Mouse (Mus musculus): ENCODE measurements around the gene Sh3kbp1. TPM values are rescaled to one million over a fixed set of nuclear protein-coding genes. Genes with fewer than 3 reads are reported as not detected.

Sh3kbp1 gene
- total RNA-seq, 2 experiments from 2014 or later, result 50.5 to 52.1 TPM

DNA sequence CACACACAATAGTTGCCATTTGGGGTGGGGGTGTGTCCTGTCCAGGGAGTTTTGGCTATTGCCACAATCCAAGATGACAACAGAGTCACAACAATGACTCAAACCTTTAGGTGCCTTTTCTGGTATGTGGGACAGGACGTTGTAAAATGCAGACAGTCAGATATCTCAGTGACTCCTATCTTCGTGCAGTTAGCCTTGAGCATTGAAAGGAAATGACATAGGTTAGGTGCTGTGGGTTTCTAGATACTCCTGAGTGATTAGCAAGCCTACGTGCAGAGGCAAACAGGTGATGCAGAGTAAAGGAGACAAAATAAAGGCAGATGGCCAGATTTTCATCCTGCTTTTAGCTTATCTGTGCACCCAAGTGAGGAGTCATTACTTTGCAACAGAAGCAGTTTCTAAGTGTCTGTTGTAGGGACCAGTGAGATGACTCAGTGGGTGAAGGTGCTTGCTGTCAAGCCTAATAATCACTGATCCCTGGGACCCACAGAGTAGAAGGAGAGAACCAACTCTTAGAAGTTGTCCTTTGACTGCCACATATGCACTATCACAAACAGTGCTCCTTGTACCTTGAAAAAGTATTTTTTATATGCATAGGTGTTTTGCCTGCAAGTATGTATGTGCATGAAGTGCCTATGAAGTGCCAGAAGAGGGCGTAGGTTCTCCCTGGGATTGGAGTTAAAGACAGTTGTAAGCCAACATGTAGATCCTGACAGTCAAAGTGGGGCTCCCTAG is 50.7 kb downstream of the Sh3kbp1 start:
- DNase-seq (ENCODE audit: low spot score in 2 of 2), result no peak

DNA sequence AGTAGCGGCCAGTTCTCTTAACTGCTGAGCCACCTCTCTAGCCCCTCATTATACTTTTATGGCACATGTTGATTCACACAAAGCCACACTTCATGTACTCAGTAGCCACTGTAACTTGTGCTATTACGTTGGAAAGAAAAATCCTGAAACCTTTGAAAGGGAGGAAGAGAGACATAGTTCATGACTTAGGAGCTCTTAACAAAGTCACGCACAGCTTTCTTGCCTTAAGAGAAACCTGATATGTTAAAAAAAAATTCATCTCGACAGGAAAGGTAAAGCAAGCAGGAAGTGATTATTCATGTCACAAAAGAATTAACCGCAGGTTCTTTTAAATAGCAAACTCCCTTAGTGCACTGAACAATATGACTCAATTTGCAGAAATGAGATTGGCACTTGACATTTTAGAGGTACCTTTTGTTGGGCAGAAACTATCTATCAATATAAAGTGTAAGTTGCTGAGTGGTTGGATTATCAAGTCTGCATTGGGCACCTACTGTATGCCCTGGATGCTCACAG is 51.3 kb downstream of the Sh3kbp1 start:
- DNase-seq (ENCODE audit: low spot score in 2 of 2), result no peak

- no peak for DNase-seq (ENCODE audit: low spot score in 2 of 2)
These were observed 58.4 kb downstream of the Sh3kbp1 start for GRCm38 (mm10) chrX:159685521-159685920.

- DNase-seq (ENCODE audit: low spot score in 2 of 2), result no peak
These were observed 59.8 kb downstream of the Sh3kbp1 start for GRCm38 (mm10) chrX:159686850-159687249.

DNA sequence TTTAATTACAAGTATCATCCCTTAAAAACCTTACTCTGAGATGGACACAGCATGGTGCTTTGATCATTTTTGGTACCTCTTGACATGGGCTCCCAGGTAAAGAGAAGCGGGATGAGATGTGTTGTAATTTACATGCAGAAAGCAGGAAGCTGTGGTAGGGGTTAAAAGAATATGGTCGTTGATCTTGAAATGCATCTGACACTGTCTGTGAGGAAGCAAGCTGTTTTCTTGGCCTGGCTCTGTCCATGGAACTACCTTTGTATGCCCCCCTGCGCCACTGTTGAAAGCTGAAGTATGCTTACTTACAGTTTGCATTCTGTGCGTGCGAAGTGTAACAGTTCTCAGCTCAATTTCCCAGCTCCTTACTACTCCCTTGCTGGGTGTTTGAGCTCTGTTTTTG is 61.6 kb downstream of the Sh3kbp1 start:
- DNase-seq (ENCODE audit: low spot score in 2 of 2), result no peak

GRCm38 (mm10) chrX:159689785-159690416 is 62.8 kb downstream of the Sh3kbp1 start:
- peak in 1 of 2 experiments; percentile 25 for DNase-seq (ENCODE audit: low spot score in 2 of 2)

DNA sequence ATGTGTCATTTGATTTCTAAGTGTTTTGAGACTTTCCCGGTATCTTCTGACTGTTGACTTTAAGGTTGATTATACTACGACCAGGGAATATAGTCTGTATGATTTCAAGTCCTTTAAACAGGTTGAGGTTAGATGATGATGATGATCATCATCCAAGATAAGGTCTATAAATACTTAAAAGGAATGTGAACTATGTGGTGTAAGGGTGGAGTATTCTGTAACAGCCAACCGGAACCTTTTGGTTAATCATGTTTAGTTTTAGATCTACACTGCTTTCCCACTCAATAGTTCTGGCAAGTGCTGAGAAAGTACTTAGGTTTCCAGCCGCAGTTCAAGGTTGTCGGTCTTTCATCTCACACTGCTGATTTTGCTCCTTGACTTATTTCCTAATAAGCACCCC is 66.1 kb downstream of the Sh3kbp1 start:
- DNase-seq (ENCODE audit: low spot score in 2 of 2), result no peak

DNA sequence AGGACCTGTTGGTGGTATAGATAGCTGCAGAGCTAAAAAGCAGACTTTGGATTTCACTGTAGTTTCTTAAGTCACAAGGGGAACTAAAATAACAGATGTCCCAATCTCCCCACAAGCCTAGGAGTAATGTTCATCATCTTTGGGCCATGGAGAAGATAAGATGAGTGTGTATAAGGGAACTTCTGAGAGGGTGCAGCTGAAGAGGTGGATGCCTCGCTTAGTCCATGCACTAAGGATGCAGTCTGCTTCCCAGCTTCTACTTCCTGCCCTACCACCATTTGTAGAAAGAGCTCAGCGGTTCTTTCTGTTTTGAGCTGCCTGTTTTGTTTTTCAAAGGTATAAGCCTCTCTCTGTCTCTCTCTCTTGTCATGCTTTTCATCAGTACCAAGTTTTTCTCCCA is 69.5 kb downstream of the Sh3kbp1 start:
- DNase-seq (ENCODE audit: low spot score in 2 of 2), result no peak

GRCm38 (mm10) chrX:159697030-159697454 is 70.0 kb downstream of the Sh3kbp1 start:
- DNase-seq (ENCODE audit: low spot score in 2 of 2), result no peak

DNA sequence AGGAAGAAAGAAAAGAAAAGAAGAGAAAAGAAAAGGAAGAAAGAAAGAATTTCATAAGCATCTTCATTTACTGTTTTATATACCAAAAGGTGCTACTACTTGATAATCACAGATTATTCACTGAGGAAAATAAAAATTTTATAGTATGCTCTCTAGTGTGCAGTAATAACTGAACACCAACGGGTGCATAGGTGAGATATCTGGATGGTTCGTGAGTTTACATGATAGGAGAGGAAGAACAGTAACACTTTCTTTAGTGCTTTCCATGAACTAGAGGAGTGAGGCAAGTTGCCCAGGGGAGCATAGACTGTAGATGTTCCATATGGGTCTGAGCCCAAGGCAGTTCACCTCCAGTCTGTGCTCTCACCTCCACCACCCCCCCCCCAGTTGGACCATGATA is 75.8 kb downstream of the Sh3kbp1 start:
- DNase-seq (ENCODE audit: low spot score in 2 of 2), result no peak

- no peak for DNase-seq (ENCODE audit: low spot score in 2 of 2)
These were observed 77.4 kb downstream of the Sh3kbp1 start for GRCm38 (mm10) chrX:159704381-159705004.

DNA sequence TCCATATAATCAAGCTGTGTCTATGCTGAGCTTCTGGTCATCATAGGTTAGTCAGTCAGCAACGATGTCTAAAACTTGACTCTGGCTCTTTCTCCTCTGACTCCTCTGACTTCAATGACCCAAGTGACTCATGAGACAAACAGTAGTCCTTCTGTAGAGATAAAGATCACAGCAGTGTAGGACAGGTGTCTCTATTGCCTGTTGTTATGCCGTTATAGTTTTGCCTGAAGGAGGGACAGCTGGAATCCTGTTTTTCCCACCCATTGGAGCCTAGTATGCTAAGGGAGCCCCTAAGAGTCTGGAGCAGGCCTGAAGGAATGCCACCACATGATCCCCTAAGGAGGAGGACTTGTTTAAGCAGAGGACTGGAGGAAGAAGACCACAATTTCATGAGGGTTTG is 78.3 kb downstream of the Sh3kbp1 start:
- DNase-seq (ENCODE audit: low spot score in 2 of 2), result no peak

- no peak for DNase-seq (ENCODE audit: low spot score in 2 of 2)
These were observed 81.2 kb downstream of the Sh3kbp1 start for GRCm38 (mm10) chrX:159708076-159708830.

GRCm38 (mm10) chrX:159709296-159709695 is 82.2 kb downstream of the Sh3kbp1 start:
- no peak for DNase-seq (ENCODE audit: low spot score in 2 of 2)

DNA sequence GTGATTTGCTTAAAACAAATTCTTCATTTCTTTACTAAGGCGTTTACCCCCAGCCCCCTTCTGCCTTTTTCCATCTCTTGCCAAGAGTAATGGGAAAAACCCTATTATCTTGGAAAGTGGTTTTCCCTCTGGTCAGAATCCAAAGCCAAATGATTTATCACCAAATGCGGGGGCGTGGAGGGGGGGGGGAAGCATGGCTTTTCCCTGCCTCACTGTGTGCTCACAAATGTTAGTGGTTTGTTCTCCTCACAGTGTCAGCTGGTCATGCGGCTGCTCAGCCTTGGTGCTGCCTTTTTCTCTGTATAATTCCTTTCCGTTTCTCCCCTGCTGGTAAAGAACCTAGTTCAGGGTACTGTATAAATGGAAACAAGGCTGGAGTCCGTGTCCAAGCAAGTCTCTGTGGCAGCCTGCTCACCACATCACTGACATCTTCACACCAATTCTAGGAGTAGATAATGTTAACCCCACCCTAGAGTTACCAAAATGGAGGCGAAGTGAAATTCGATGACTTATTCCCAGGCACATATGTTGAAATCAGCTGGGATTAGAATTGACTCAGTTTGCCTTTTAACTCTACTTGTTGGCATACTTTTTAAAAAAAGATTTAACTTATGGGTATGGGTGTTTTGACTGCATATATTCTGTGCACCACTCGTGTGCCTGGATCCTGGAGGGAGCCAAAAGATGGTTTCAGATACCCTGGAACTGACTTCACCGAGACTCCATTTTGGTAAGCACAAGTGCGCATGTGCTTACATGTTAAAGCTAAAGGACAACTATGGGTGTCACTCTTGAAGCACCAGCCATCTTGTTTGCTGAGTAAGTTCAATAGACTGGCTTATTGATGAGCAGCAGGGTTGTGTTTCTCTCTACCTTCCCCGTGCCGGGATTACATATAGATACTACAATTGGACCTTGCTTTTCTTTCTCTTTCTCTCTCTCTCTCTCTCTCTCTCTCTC is 84.3 kb downstream of the Sh3kbp1 start:
- no peak for DNase-seq (ENCODE audit: low spot score in 2 of 2)

DNA sequence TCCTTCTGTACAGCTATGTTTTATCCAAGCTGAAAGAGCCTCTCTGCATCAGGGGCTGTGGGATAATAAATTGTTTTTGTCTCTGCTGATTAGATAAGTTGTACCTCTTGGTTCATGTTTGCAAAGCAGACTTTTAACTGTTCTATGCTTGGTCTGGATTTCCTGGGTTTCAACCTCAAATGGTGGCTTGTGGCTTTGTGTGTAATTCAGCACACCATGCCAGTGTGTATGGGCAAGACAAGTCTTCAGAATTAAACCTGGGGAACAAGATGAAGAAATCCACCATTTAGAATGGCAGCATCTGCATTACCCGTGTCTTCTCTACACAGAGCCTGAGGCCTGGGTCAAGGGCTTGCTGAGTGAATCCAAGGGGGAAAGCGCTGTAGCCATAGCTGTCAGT is 86.1 kb downstream of the Sh3kbp1 start:
- no peak for DNase-seq (ENCODE audit: low spot score in 2 of 2)

DNA sequence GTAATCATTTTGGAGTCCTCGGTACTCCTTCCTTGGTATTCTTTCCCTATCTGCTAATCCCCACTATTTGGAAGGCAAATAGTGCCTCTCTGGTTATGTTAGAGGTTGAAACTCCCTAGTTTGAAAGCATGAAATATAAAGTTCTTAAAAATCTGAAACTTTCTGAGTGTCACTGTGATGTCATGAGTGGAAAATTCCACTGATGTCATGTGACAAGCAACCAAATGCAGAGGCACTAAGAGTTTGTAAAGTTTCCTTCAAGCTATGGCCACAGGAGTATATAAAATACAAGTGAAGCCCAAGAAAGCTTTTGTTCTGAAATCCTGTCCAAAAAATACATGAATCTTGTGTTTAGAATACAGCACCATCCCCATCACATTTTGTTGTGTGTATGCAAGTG is 94.3 kb downstream of the Sh3kbp1 start:
- DNase-seq (ENCODE audit: low spot score in 2 of 2), result no peak

DNA sequence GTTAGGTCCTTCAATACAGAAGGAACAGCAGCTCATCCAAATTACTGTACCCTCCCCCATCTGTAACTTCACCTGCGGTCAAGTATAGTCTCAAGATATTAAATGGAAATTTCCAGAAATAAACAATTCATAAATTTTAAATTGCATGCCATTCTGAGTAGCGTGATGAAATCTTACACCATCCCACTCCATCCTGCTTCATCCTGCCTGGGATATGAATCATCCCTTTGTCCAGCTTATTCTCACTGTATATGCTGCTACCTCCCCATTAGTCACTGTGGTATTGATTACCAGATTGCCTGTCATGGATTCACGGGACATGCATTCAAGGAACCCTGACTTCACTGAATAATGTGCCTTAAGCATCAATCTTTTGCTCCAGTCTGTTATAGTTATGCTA is 104.3 kb downstream of the Sh3kbp1 start:
- DNase-seq (ENCODE audit: low spot score in 2 of 2), result no peak

DNA sequence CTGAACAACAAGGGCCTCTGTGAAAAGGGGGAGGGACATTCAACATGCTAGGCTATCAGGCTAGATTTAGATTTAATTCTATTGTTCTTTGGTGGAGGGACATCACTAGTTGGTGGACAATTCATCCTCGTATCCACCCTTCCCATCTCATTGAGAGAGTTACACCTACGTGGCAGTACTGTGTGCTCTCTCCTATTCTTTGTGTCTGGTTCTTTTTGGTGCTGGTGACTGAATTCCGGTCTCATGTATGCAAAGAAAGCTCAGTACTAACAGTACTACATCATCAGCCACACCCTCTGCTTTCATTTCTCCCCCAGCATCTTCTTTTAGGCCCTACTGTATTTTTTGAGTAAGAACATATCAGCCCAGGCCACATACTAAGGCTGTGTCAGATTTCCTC is 105.8 kb downstream of the Sh3kbp1 start:
- no peak for DNase-seq (ENCODE audit: low spot score in 2 of 2)

GRCm38 (mm10) chrX:159733948-159734347 is 106.9 kb downstream of the Sh3kbp1 start:
- peak in 1 of 2 experiments; percentile 36 for DNase-seq (ENCODE audit: low spot score in 2 of 2)

All from layer of hippocampus, postnatal 14 days (tissue).